Mouse (Mus musculus): ENCODE results near the gene Ctnna3. TPM values are rescaled to one million over a fixed set of nuclear protein-coding genes. Genes with fewer than 3 reads are reported as not detected.
"Not testable (repeated sequence)": the region's sequence is repeated elsewhere in the genome, so short reads cannot be mapped to it uniquely, and the experiment has no call there.

The Ctnna3 gene
- polyA plus RNA-seq, 1 experiment: 0.01 TPM

- TF ChIP-seq FOSL1 (IDR thresholded peaks at IDR 0.05; ENCODE audit: insufficient read depth, low read length, poor library complexity, severe bottlenecking) (no peak), MYOD1 (IDR thresholded peaks at IDR 0.05; ENCODE audit: control insufficient read depth, insufficient read length, low read depth) (no peak), CTCF (IDR thresholded peaks at IDR 0.05; ENCODE audit: control insufficient read depth, insufficient read depth, insufficient read length) (no peak), MAX (IDR thresholded peaks at IDR 0.05) (no peak), MYOG (IDR thresholded peaks at IDR 0.05; ENCODE audit: control insufficient read depth, extremely low read depth, insufficient read length) (no peak), CEBPB (IDR thresholded peaks at IDR 0.05; ENCODE audit: low read depth) (no peak), USF1 (IDR thresholded peaks at IDR 0.05; ENCODE audit: low read depth) (no peak)
- no peaks in the 10 kb centered on the region for H3K79me3 ChIP-seq (ENCODE audit: low read depth)
- H3ac ChIP-seq (ENCODE audit: control insufficient read depth, insufficient read length, low read depth): no peak overlapping the region
- H3K4me3 ChIP-seq (ENCODE audit: insufficient read depth, poor library complexity, severe bottlenecking): no peak overlapping the region
- no peaks in the 10 kb centered on the region for H3K36me3 ChIP-seq (ENCODE audit: control insufficient read depth, insufficient read depth)
- H3K79me2 ChIP-seq (ENCODE audit: control insufficient read depth, insufficient read depth): no peaks in the 10 kb centered on the region
- H3K27me3 ChIP-seq (ENCODE audit: control insufficient read depth, insufficient read depth, insufficient read length): no peaks in the 10 kb centered on the region
Observed at GRCm38 (mm10) chr10:63432887-63433286, 3.0 kb downstream of the Ctnna3 start.

GRCm38 (mm10) chr10:63438736-63439262 lies 8.9 kb downstream of the Ctnna3 start:
- no peak for TF ChIP-seq MYOG (IDR thresholded peaks at IDR 0.05; ENCODE audit: control insufficient read depth, extremely low read depth, insufficient read length)
- TF ChIP-seq FOSL1 (IDR thresholded peaks at IDR 0.05; ENCODE audit: insufficient read depth, low read length, poor library complexity, severe bottlenecking): no peak
- no peak for TF ChIP-seq CEBPB (IDR thresholded peaks at IDR 0.05; ENCODE audit: low read depth)
- no peak for TF ChIP-seq CTCF (IDR thresholded peaks at IDR 0.05; ENCODE audit: control insufficient read depth, insufficient read depth, insufficient read length)
- TF ChIP-seq USF1 (IDR thresholded peaks at IDR 0.05; ENCODE audit: low read depth): no peak
- TF ChIP-seq MAX (IDR thresholded peaks at IDR 0.05): no peak
- no peak for TF ChIP-seq MYOD1 (IDR thresholded peaks at IDR 0.05; ENCODE audit: control insufficient read depth, insufficient read length, low read depth)
- Histone ChIP-seq H3K79me2 (ENCODE audit: control insufficient read depth, insufficient read depth) (no peaks in the 10 kb centered on the region), H3K4me3 (ENCODE audit: insufficient read depth, poor library complexity, severe bottlenecking) (no peak overlapping the region), H3K79me3 (ENCODE audit: low read depth) (no peaks in the 10 kb centered on the region), H3K27me3 (ENCODE audit: control insufficient read depth, insufficient read depth, insufficient read length) (no peaks in the 10 kb centered on the region), H3K36me3 (ENCODE audit: control insufficient read depth, insufficient read depth) (no peaks in the 10 kb centered on the region), H3ac (ENCODE audit: control insufficient read depth, insufficient read length, low read depth) (no peak overlapping the region)

GRCm38 (mm10) chr10:63439694-63440228 lies 9.9 kb downstream of the Ctnna3 start:
- H3K27me3 ChIP-seq (ENCODE audit: control insufficient read depth, insufficient read depth, insufficient read length): no peaks in the 10 kb centered on the region
- no peaks in the 10 kb centered on the region for H3K79me2 ChIP-seq (ENCODE audit: control insufficient read depth, insufficient read depth)
- H3K36me3 ChIP-seq (ENCODE audit: control insufficient read depth, insufficient read depth): no peaks in the 10 kb centered on the region
- H3K79me3 ChIP-seq (ENCODE audit: low read depth): no peaks in the 10 kb centered on the region
- H3K4me3 ChIP-seq (ENCODE audit: insufficient read depth, poor library complexity, severe bottlenecking): no peak overlapping the region
- TF ChIP-seq FOSL1 (IDR thresholded peaks at IDR 0.05; ENCODE audit: insufficient read depth, low read length, poor library complexity, severe bottlenecking) (no peak), USF1 (IDR thresholded peaks at IDR 0.05; ENCODE audit: low read depth) (no peak), MYOD1 (IDR thresholded peaks at IDR 0.05; ENCODE audit: control insufficient read depth, insufficient read length, low read depth) (no peak), MYOG (IDR thresholded peaks at IDR 0.05; ENCODE audit: control insufficient read depth, extremely low read depth, insufficient read length) (no peak), CEBPB (IDR thresholded peaks at IDR 0.05; ENCODE audit: low read depth) (no peak), CTCF (IDR thresholded peaks at IDR 0.05; ENCODE audit: control insufficient read depth, insufficient read depth, insufficient read length) (no peak), MAX (IDR thresholded peaks at IDR 0.05) (no peak)
- H3ac ChIP-seq (ENCODE audit: control insufficient read depth, insufficient read length, low read depth): no peak overlapping the region

GRCm38 (mm10) chr10:63444602-63445387 lies 14.9 kb downstream of the Ctnna3 start:
- not testable (repeated sequence) for H3K79me3 ChIP-seq (ENCODE audit: low read depth); H3ac ChIP-seq (ENCODE audit: control insufficient read depth, insufficient read length, low read depth); H3K27me3 ChIP-seq (ENCODE audit: control insufficient read depth, insufficient read depth, insufficient read length); H3K36me3 ChIP-seq (ENCODE audit: control insufficient read depth, insufficient read depth); H3K79me2 ChIP-seq (ENCODE audit: control insufficient read depth, insufficient read depth); H3K4me3 ChIP-seq (ENCODE audit: insufficient read depth, poor library complexity, severe bottlenecking)

- H3K79me3 ChIP-seq (ENCODE audit: low read depth): no peaks in the 10 kb centered on the region
- H3ac ChIP-seq (ENCODE audit: control insufficient read depth, insufficient read length, low read depth): no peak overlapping the region
- no peak overlapping the region for H3K4me3 ChIP-seq (ENCODE audit: insufficient read depth, poor library complexity, severe bottlenecking)
- H3K36me3 ChIP-seq (ENCODE audit: control insufficient read depth, insufficient read depth): no peaks in the 10 kb centered on the region
- no peaks in the 10 kb centered on the region for H3K27me3 ChIP-seq (ENCODE audit: control insufficient read depth, insufficient read depth, insufficient read length)
- no peak for TF ChIP-seq MAX (IDR thresholded peaks at IDR 0.05)
- no peak for TF ChIP-seq MYOG (IDR thresholded peaks at IDR 0.05; ENCODE audit: control insufficient read depth, extremely low read depth, insufficient read length)
- TF ChIP-seq CTCF (IDR thresholded peaks at IDR 0.05; ENCODE audit: control insufficient read depth, insufficient read depth, insufficient read length): no peak
- no peaks in the 10 kb centered on the region for H3K79me2 ChIP-seq (ENCODE audit: control insufficient read depth, insufficient read depth)
Observed at GRCm38 (mm10) chr10:63453926-63454325, 24.0 kb downstream of the Ctnna3 start.
